Mouse (Mus musculus): ENCODE results near the gene Tyms.

Tyms gene

GRCm38 (mm10) chr5:30072825-30073821 lies at the start of gene Tyms:
Tyms (minus strand) TSS chr5:30073617.
- peak; percentile 49 to 74 for DNase-seq (ENCODE audit: low spot score in 2 of 2)

GRCm38 (mm10) chr5:30122481-30122880 lies 49.1 kb upstream of the Tyms start:
- no peak for DNase-seq (ENCODE audit: low spot score in 2 of 2)

GRCm38 (mm10) chr5:30120106-30120505 lies 46.7 kb upstream of the Tyms start:
- no peak for DNase-seq (ENCODE audit: low spot score in 2 of 2)

- DNase-seq (ENCODE audit: low spot score in 2 of 2) = no peak
These were observed 45.7 kb upstream of the Tyms start for GRCm38 (mm10) chr5:30119163-30119562.

GRCm38 (mm10) chr5:30118018-30118417 lies 44.6 kb upstream of the Tyms start:
- no peak for DNase-seq (ENCODE audit: low spot score in 2 of 2)

- DNase-seq (ENCODE audit: low spot score in 2 of 2) = no peak
These were observed 42.3 kb upstream of the Tyms start for GRCm38 (mm10) chr5:30115718-30116117.

- DNase-seq (ENCODE audit: low spot score in 2 of 2) = no peak
These were observed 41.3 kb upstream of the Tyms start for GRCm38 (mm10) chr5:30114761-30115140.

- peak; percentile 72 to 87 for DNase-seq (ENCODE audit: low spot score in 2 of 2)
These were observed 40.7 kb upstream of the Tyms start for GRCm38 (mm10) chr5:30113881-30114760.

- DNase-seq (ENCODE audit: low spot score in 2 of 2) = no peak
These were observed 39.2 kb upstream of the Tyms start for GRCm38 (mm10) chr5:30112533-30113068.

- DNase-seq (ENCODE audit: low spot score in 2 of 2) = no peak
These were observed 38.4 kb upstream of the Tyms start for GRCm38 (mm10) chr5:30111771-30112170.

- DNase-seq (ENCODE audit: low spot score in 2 of 2) = peak; percentile 46 to 72
These were observed 37.7 kb upstream of the Tyms start for GRCm38 (mm10) chr5:30111126-30111525.

GRCm38 (mm10) chr5:30110371-30111060 lies 37.1 kb upstream of the Tyms start:
- DNase-seq (ENCODE audit: low spot score in 2 of 2) = no peak

- no peak for DNase-seq (ENCODE audit: low spot score in 2 of 2)
These were observed 36.5 kb upstream of the Tyms start for GRCm38 (mm10) chr5:30109899-30110298.

- no peak for DNase-seq (ENCODE audit: low spot score in 2 of 2)
These were observed 34.8 kb upstream of the Tyms start for GRCm38 (mm10) chr5:30108233-30108632.

- no peak for DNase-seq (ENCODE audit: low spot score in 2 of 2)
These were observed 34.2 kb upstream of the Tyms start for GRCm38 (mm10) chr5:30107611-30108041.

- peak in 1 of 2 experiments; percentile 32 for DNase-seq (ENCODE audit: low spot score in 2 of 2)
These were observed 33.8 kb upstream of the Tyms start for GRCm38 (mm10) chr5:30107186-30107585.

GRCm38 (mm10) chr5:30106756-30107155 lies 33.3 kb upstream of the Tyms start:
- DNase-seq (ENCODE audit: low spot score in 2 of 2) = no peak

GRCm38 (mm10) chr5:30105668-30106300 lies 32.4 kb upstream of the Tyms start, which contains the start of gene 3110082J24Rik:
3110082J24Rik (minus strand) TSS chr5:30106086.
- peak in 1 of 2 experiments; percentile 55 for DNase-seq (ENCODE audit: low spot score in 2 of 2)

- DNase-seq (ENCODE audit: low spot score in 2 of 2) = no peak
These were observed 31.6 kb upstream of the Tyms start, which contains the start of gene Garem2 for GRCm38 (mm10) chr5:30104841-30105667. Garem2 (plus strand) TSS chr5:30105161.

- DNase-seq (ENCODE audit: low spot score in 2 of 2) = peak in 1 of 2 experiments; percentile 73
These were observed 30.9 kb upstream of the Tyms start for GRCm38 (mm10) chr5:30104339-30104738.
